Mouse (Mus musculus) gastrocnemius, adult 2 months (tissue): Measurements from ENCODE around the gene Zbtb17. TPM values are rescaled to one million over a fixed set of nuclear protein-coding genes. Genes with fewer than 3 reads are reported as not detected.

Experiments
- DNase-seq: peaks from one replicate; pipeline ENCODE4 v3.0.0; 2022
- H3K27ac ChIP-seq: fragments of 200-600 bp; 2 replicates; pipeline ENCODE4 v1.8.1; 2022; ENCODE audit warnings: mild to moderate bottlenecking
- H3K4me3 ChIP-seq: fragments of 200-600 bp; 2 replicates; pipeline ENCODE4 v1.8.1; 2022; ENCODE audit warnings: mild to moderate bottlenecking, moderate library complexity
- CTCF ChIP-seq: fragments of 200-600 bp; IDR thresholded peaks from 2 replicates; pipeline ENCODE4 v1.8.1; 2022; ENCODE audit warnings: antibody characterized with exemption, mild to moderate bottlenecking, moderate library complexity
- intact Hi-C: fragments of 180-260 bp; cut with DNase I; formaldehyde crosslinking; loops from one replicate; pipeline ENCODE4 v1.15.1; 2025
- long read RNA-seq, 2 experiments: library from polyadenylated mRNA; stranded (forward); transcript quantifications; one replicate each; pipeline ENCODE4 v2.0.0; 2021
- total RNA-seq, 2 experiments: library from RNA; stranded (reverse); gene quantifications; 2 replicates each; pipeline ENCODE4 v1.2.3; 2021

The Zbtb17 gene
- 10 to 100 TPM; 30.2 to 30.6 TPM for total RNA-seq
- long read RNA-seq, experiment 1, transcript Zbtb17-201 (16 exons, 2,722 nt) = major isoform, 22 of 30 reads
- long read RNA-seq, experiment 1, partial matches to known transcripts = 5 of 30 reads
- long read RNA-seq, experiment 1, other reads (novel, unspliced or antisense) = 3 of 30 reads
- long read RNA-seq, experiment 2, transcript Zbtb17-201 (16 exons, 2,722 nt) = major isoform, 25 of 38 reads
- long read RNA-seq, experiment 2, partial matches to known transcripts = 6 of 38 reads
- long read RNA-seq, experiment 2, other reads (novel, unspliced or antisense) = 7 of 38 reads

- intact Hi-C loops = no loop called here
- peak; percentile 95 for DNase-seq
- no peak for TF ChIP-seq CTCF
- Histone ChIP-seq H3K27ac (peak within 1 kb of the TSS; percentile 87), H3K4me3 (peak within 1 kb of the TSS; percentile 95)
Measured at GRCm38 (mm10) chr4:141444451-141445327, at the start of gene Zbtb17. Gene Zbtb17 (plus strand): TSS chr4:141444654.

GRCm38 (mm10) chr4:141394751-141395150 lies 49.7 kb upstream of the Zbtb17 start:
- H3K4me3 ChIP-seq = no peak overlapping the region
- intact Hi-C loops = no loop called here
- no peak overlapping the region for H3K27ac ChIP-seq
- no peak for TF ChIP-seq CTCF
- DNase-seq = no peak

- no peak for DNase-seq
- intact Hi-C loops = no loop called here
- Histone ChIP-seq H3K27ac (no peak overlapping the region), H3K4me3 (no peak overlapping the region)
- TF ChIP-seq CTCF = no peak
Measured at GRCm38 (mm10) chr4:141397861-141398260, 46.6 kb upstream of the Zbtb17 start.

- H3K4me3 ChIP-seq = no peak within 1 kb of the TSS
- no peak within 1 kb of the TSS for H3K27ac ChIP-seq
- no peak for DNase-seq
- intact Hi-C loops = no loop called here
- no peak for TF ChIP-seq CTCF
Measured at GRCm38 (mm10) chr4:141398545-141398944, 45.9 kb upstream of the Zbtb17 start, which contains the start of gene Clcnka. Gene Clcnka (minus strand): TSS chr4:141398724.

- no peak for DNase-seq
- TF ChIP-seq CTCF = no peak
- Histone ChIP-seq H3K4me3 (no peak overlapping the region), H3K27ac (no peak overlapping the region)
- intact Hi-C loops = no loop called here
Measured at GRCm38 (mm10) chr4:141400171-141400570, 44.3 kb upstream of the Zbtb17 start.

- TF ChIP-seq CTCF = peak; percentile 97
- DNase-seq = peak; percentile 88
- intact Hi-C loops = loop anchor here (1.0 kb wide), 1 partner anchor 171 kb away; no protein-coding TSS in a partner anchor
- Histone ChIP-seq H3K4me3 (no peak overlapping the region), H3K27ac (no peak overlapping the region)
Measured at GRCm38 (mm10) chr4:141404518-141405313, 39.7 kb upstream of the Zbtb17 start.

GRCm38 (mm10) chr4:141405314-141405622 lies 39.2 kb upstream of the Zbtb17 start:
- Histone ChIP-seq H3K27ac (no peak overlapping the region), H3K4me3 (no peak overlapping the region)
- intact Hi-C loops = no loop called here
- TF ChIP-seq CTCF = no peak
- DNase-seq = no peak

- intact Hi-C loops = loop anchor here (1.0 kb wide), 1 partner anchor 24 kb away; no protein-coding TSS in a partner anchor
- peak; percentile 80 for TF ChIP-seq CTCF
- Histone ChIP-seq H3K27ac (peak overlapping the region; percentile 68), H3K4me3 (no peak overlapping the region)
- peak; percentile 69 for DNase-seq
Measured at GRCm38 (mm10) chr4:141406516-141407299, 37.7 kb upstream of the Zbtb17 start.

- TF ChIP-seq CTCF = no peak
Measured at GRCm38 (mm10) chr4:141408577-141408976, 35.9 kb upstream of the Zbtb17 start.

GRCm38 (mm10) chr4:141411430-141411992 lies 32.9 kb upstream of the Zbtb17 start:
- Histone ChIP-seq H3K27ac (no peak overlapping the region), H3K4me3 (no peak overlapping the region)
- TF ChIP-seq CTCF = peak; percentile 52
- DNase-seq = no peak
- intact Hi-C loops = no loop called here

More at GRCm38 (mm10) chr4:141408577-141408976, 35.9 kb upstream of the Zbtb17 start:
- intact Hi-C loops = no loop called here
- no peak for DNase-seq
- no peak overlapping the region for H3K4me3 ChIP-seq
- no peak overlapping the region for H3K27ac ChIP-seq

- DNase-seq = no peak
- no peak for TF ChIP-seq CTCF
- Histone ChIP-seq H3K4me3 (no peak within 1 kb of the TSS), H3K27ac (no peak within 1 kb of the TSS)
- intact Hi-C loops = no loop called here
Measured at GRCm38 (mm10) chr4:141415924-141416323, 28.5 kb upstream of the Zbtb17 start, which contains the start of gene Clcnkb. Gene Clcnkb (minus strand): TSS chr4:141416014.
